Mouse (Mus musculus) frontal cortex, adult (tissue): ENCODE results near the gene Msi2.

ENCODE experiments used
- ATAC-seq: cut with Nextera tagmentation; 2 replicates; pipeline ENCODE4 v1.9.2; 2017; ENCODE audit warnings: mild to moderate bottlenecking, moderate library complexity, mixed read lengths; ENCODE audit not compliant: low TSS enrichment

The Msi2 gene

GRCm38 (mm10) chr11:88592099-88592498 is 126.2 kb downstream of the Msi2 start:
- peak; percentile 63 for ATAC-seq

GRCm38 (mm10) chr11:88590647-88591046 is 127.7 kb downstream of the Msi2 start:
- ATAC-seq, result no peak

- no peak for ATAC-seq
Measured at GRCm38 (mm10) chr11:88589641-88590040, 128.7 kb downstream of the Msi2 start.

- ATAC-seq, result no peak
Measured at GRCm38 (mm10) chr11:88588688-88589210, 129.6 kb downstream of the Msi2 start.

- ATAC-seq, result no peak
Measured at GRCm38 (mm10) chr11:88587710-88588109, 130.6 kb downstream of the Msi2 start.

GRCm38 (mm10) chr11:88585880-88586279 is 132.4 kb downstream of the Msi2 start:
- no peak for ATAC-seq

- peak; percentile 28; the same call in 1 of the 2 replicates for ATAC-seq
Measured at GRCm38 (mm10) chr11:88585171-88585632, 133.1 kb downstream of the Msi2 start.

- ATAC-seq, result peak; percentile 81
Measured at GRCm38 (mm10) chr11:88583866-88584265, 134.4 kb downstream of the Msi2 start.

- 0 out of 2 replicates have a peak, but pooled peaks have one; percentile 10 for ATAC-seq
Measured at GRCm38 (mm10) chr11:88583259-88583833, 135.0 kb downstream of the Msi2 start.

GRCm38 (mm10) chr11:88582781-88583180 is 135.5 kb downstream of the Msi2 start:
- no peak for ATAC-seq

- ATAC-seq, result no peak
Measured at GRCm38 (mm10) chr11:88582021-88582707, 136.1 kb downstream of the Msi2 start.

GRCm38 (mm10) chr11:88581375-88581774 is 136.9 kb downstream of the Msi2 start:
- no peak for ATAC-seq

GRCm38 (mm10) chr11:88578700-88579099 is 139.6 kb downstream of the Msi2 start:
- no peak for ATAC-seq

GRCm38 (mm10) chr11:88577076-88577475 is 141.2 kb downstream of the Msi2 start:
- ATAC-seq, result peak; percentile 58

- peak; percentile 78 for ATAC-seq
Measured at GRCm38 (mm10) chr11:88576233-88576998, 141.9 kb downstream of the Msi2 start.

- ATAC-seq, result peak; percentile 60
Measured at GRCm38 (mm10) chr11:88574575-88575360, 143.5 kb downstream of the Msi2 start.

- ATAC-seq, result no peak
Measured at GRCm38 (mm10) chr11:88573013-88573412, 145.3 kb downstream of the Msi2 start.

GRCm38 (mm10) chr11:88572461-88572860 is 145.9 kb downstream of the Msi2 start:
- no peak for ATAC-seq

- ATAC-seq, result no peak
Measured at GRCm38 (mm10) chr11:88570715-88571202, 147.6 kb downstream of the Msi2 start.

- no peak for ATAC-seq
Measured at GRCm38 (mm10) chr11:88566613-88567606, 151.4 kb downstream of the Msi2 start.
